Mouse (Mus musculus) yolk sac, embryonic 10.5 days (tissue): ENCODE results near the gene Kbtbd2.

Experiments used
- DNase-seq: peaks from one replicate; pipeline ENCODE4 v3.0.0-alpha.2; 2017; ENCODE audit warnings: low spot score

Gene Kbtbd2

GRCm38 (mm10) chr6:56785068-56785467 lies 12.5 kb downstream of the Kbtbd2 start:
- no peak for DNase-seq

- peak; percentile 34 for DNase-seq
These were observed 13.9 kb downstream of the Kbtbd2 start for GRCm38 (mm10) chr6:56783561-56784272.

- DNase-seq = no peak
These were observed 18.0 kb downstream of the Kbtbd2 start for GRCm38 (mm10) chr6:56779636-56780035.

- no peak for DNase-seq
These were observed 21.8 kb downstream of the Kbtbd2 start for GRCm38 (mm10) chr6:56775816-56776215.

- no peak for DNase-seq
These were observed 31.9 kb downstream of the Kbtbd2 start for GRCm38 (mm10) chr6:56765696-56766095.

GRCm38 (mm10) chr6:56765265-56765664 lies 32.3 kb downstream of the Kbtbd2 start:
- no peak for DNase-seq

- no peak for DNase-seq
These were observed 38.3 kb downstream of the Kbtbd2 start for GRCm38 (mm10) chr6:56759324-56759723.

- no peak for DNase-seq
These were observed 41.5 kb downstream of the Kbtbd2 start for GRCm38 (mm10) chr6:56756117-56756516.

- no peak for DNase-seq
These were observed 43.9 kb downstream of the Kbtbd2 start for GRCm38 (mm10) chr6:56753719-56754118.

- DNase-seq = no peak
These were observed 51.6 kb downstream of the Kbtbd2 start for GRCm38 (mm10) chr6:56745950-56746543.

- DNase-seq = no peak
These were observed 65.1 kb downstream of the Kbtbd2 start for GRCm38 (mm10) chr6:56732545-56732944.
